Mouse (Mus musculus) olfactory bulb, adult 2 months (tissue): ENCODE measurements around the gene Reps1.

ENCODE experiments used
- CTCF ChIP-seq: fragments of 200-500 bp; IDR thresholded peaks from 2 replicates; pipeline ENCODE4 v1.5.1; 2012; ENCODE audit warnings: low read depth, mild to moderate bottlenecking, low read length, moderate library complexity; ENCODE audit not compliant: insufficient read depth
- POLR2A ChIP-seq: fragments of 200-500 bp; IDR thresholded peaks from 2 replicates; pipeline ENCODE4 v1.6.1; 2012; ENCODE audit warnings: mild to moderate bottlenecking, low read depth, low read length, moderate library complexity; ENCODE audit not compliant: insufficient read depth

DNA sequence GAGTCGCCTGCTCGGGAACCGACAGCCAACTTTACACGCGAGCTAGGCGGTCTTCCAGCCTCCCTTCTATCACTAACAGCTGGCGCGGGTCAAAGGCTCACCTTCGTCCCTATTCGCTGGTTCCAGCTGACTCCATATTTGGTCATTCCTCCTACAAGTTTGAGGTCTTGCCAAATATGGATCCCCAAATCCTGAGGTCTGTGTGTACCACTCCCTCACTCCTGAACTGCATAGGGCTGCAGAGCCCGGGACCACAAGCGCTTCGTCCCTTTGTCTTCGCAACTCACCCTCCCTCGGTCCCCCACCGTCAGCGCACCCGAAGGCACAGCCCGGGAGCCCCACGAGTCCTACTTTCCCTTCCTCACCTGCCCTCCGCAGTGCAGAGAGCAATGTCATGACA lies 33.3 kb upstream of the Reps1 start:
- TF ChIP-seq POLR2A, result no peak
- no peak for TF ChIP-seq CTCF
